Comparison of ENCODE assay signal across 16 mouse cellular contexts in the genomic region with DNA sequence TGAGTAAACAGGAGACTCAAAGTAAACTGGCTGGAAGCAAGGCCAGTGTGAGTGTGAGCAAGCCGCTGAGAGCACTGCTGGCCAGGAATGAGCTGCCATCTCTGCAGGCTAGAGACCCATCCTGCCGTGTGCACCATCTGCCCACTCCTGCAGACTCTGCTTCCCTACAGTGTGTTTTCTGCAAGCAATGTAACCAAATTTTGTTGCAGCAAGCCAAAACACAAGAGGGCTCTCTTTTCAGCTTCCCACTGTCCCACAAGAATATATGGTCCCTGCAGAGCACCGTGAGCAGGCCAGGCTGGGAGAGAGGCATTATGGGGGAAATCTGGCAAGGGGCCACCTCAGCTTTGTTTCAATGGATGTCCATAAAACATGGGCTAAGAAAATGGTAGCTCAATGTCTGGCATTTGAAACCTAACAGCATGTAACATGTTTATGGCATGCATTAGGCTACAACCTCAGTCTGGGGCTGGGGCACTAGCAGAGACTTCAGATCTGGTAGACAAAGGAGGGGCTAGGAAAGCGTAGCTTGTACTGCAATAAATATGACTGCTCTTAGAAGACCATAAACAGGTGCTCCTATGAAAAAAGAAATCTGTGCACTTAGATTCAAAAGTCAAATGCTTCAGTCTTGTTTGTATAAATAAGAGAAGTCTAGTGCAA.
DNase-seq lines count a peak whose midpoint lies in the region; ATAC-seq lines count a peak whose summit lies in the region.
"Had no signal": no experiment of that assay in that cellular context is flagged by ENCODE, and none has a peak within 500 bp of the region (broad histone marks: within the 10 kb centered on the region; RNA-seq: fewer than 3 reads in every experiment).

No protein-coding gene starts in this region.

- intact Hi-C loops in gastrocnemius, postnatal 14 days (cut with DNase I; ENCODE audit: low total_unique reads), result no loop called here

- H3K9me3 ChIP-seq in hindbrain, embryonic 15.5 days, result no peaks in the 10 kb centered on the region
- H3K9me3 ChIP-seq in hindbrain, embryonic 13.5 days, result no peaks in the 10 kb centered on the region
- H3K9me3 ChIP-seq in liver, embryonic 12.5 days (replicated peaks), result no peaks in the 10 kb centered on the region
- H3K9me3 ChIP-seq: heart, embryonic 13.5 days; liver, embryonic 13.5 days; midbrain, embryonic 12.5 days had no signal

- no peak overlapping the region for H3K4me2 ChIP-seq in hindbrain, embryonic 15.5 days
- no peak overlapping the region for H3K4me2 ChIP-seq in hindbrain, embryonic 13.5 days
- H3K4me2 ChIP-seq in liver, embryonic 12.5 days, result no peak overlapping the region
- H3K4me2 ChIP-seq: heart, embryonic 13.5 days; liver, embryonic 13.5 days; midbrain, embryonic 12.5 days had no signal

- no peak overlapping the region for H3K9ac ChIP-seq in hindbrain, embryonic 15.5 days
- H3K9ac ChIP-seq in hindbrain, embryonic 13.5 days, result no peak overlapping the region
- H3K9ac ChIP-seq in liver, embryonic 12.5 days, result no peak overlapping the region
- H3K9ac ChIP-seq: heart, embryonic 13.5 days; liver, embryonic 13.5 days; midbrain, embryonic 12.5 days had no signal

- DNase-seq in adrenal gland, adult 2 months, result peak; percentile 53
- DNase-seq in adrenal gland, adult 8-10 months, result no peak
- peak; percentile 85 to 86 for DNase-seq in cerebellum, postnatal 36 days
- no peak for DNase-seq in gastrocnemius, postnatal 14 days
- DNase-seq: kidney, postnatal 14 days; liver, embryonic 13.5 days; lung, postnatal 36 days; right cerebral cortex, postnatal 25 days; thymus, postnatal 14 days had no signal

- peak overlapping the region; percentile 48; the same call in 1 of the 2 replicates for H3K27ac ChIP-seq in hindbrain, embryonic 15.5 days (replicated peaks)
- no peak overlapping the region for H3K27ac ChIP-seq in hindbrain, embryonic 13.5 days
- H3K27ac ChIP-seq in liver, embryonic 12.5 days, result no peak overlapping the region
- H3K27ac ChIP-seq: heart, embryonic 13.5 days; left cerebral cortex, adult 2 months; liver, embryonic 13.5 days; midbrain, embryonic 12.5 days had no signal

- H3K4me1 ChIP-seq in hindbrain, embryonic 15.5 days (replicated peaks), result peaks cover 10% of the 10 kb centered on the region
- peaks cover 17% of the 10 kb centered on the region for H3K4me1 ChIP-seq in hindbrain, embryonic 13.5 days (replicated peaks)
- H3K4me1 ChIP-seq in liver, embryonic 12.5 days, result no peaks in the 10 kb centered on the region
- H3K4me1 ChIP-seq: heart, embryonic 13.5 days; liver, embryonic 13.5 days had no signal

- no peak overlapping the region for H3K4me3 ChIP-seq in hindbrain, embryonic 15.5 days
- H3K4me3 ChIP-seq in hindbrain, embryonic 13.5 days, result no peak overlapping the region
- H3K4me3 ChIP-seq in liver, embryonic 12.5 days, result no peak overlapping the region
- H3K4me3 ChIP-seq: heart, embryonic 13.5 days; left cerebral cortex, adult 2 months; liver, embryonic 13.5 days; midbrain, embryonic 12.5 days had no signal

- peak; percentile 49; the same call in 1 of the 2 replicates for ATAC-seq in hindbrain, embryonic 15.5 days (ENCODE audit: low FRiP score, low read depth)
- no peak for ATAC-seq in hindbrain, embryonic 13.5 days (ENCODE audit: low FRiP score)
- peak; percentile 97 for ATAC-seq in cerebellum, adult (ENCODE audit: insufficient number of reproducible peaks, low FRiP score, low TSS enrichment)
- ATAC-seq in liver, embryonic 12.5 days, result no peak

- H3K27me3 ChIP-seq in hindbrain, embryonic 15.5 days, result no peaks in the 10 kb centered on the region
- 0 out of 2 replicates have a peak, but pooled peaks cover 3% of the 10 kb centered on the region for H3K27me3 ChIP-seq in hindbrain, embryonic 13.5 days
- H3K27me3 ChIP-seq in liver, embryonic 12.5 days (replicated peaks), result 0 out of 2 replicates have a peak, but pooled peaks cover 4% of the 10 kb centered on the region
- H3K27me3 ChIP-seq: heart, embryonic 13.5 days; liver, embryonic 13.5 days; midbrain, embryonic 12.5 days had no signal

- H3K36me3 ChIP-seq in hindbrain, embryonic 15.5 days, result no peaks in the 10 kb centered on the region
- no peaks in the 10 kb centered on the region for H3K36me3 ChIP-seq in hindbrain, embryonic 13.5 days
- no peaks in the 10 kb centered on the region for H3K36me3 ChIP-seq in liver, embryonic 12.5 days
- H3K36me3 ChIP-seq: heart, embryonic 13.5 days; liver, embryonic 13.5 days; midbrain, embryonic 12.5 days had no signal

- 46% methylated on average over 4 of the region's 4 CpGs for WGBS in hindbrain, embryonic 15.5 days
- 48% methylated on average over 4 of the region's 4 CpGs for WGBS in hindbrain, embryonic 13.5 days
- 64% methylated on average over 4 of the region's 4 CpGs for WGBS in liver, embryonic 12.5 days (ENCODE audit: insufficient replicate concordance)

Comparison
In these comparisons a context has a peak if more than half of its experiments do, and no peak if none do; other contexts are left out.
1. DNase-seq: peak in adrenal gland, adult 2 months (single experiment) and cerebellum, postnatal 36 days (2 of 2); none in adrenal gland, adult 8-10 months (single experiment) and gastrocnemius, postnatal 14 days (single experiment).
2. ATAC-seq: peak in hindbrain, embryonic 15.5 days (single experiment) and cerebellum, adult (single experiment); none in hindbrain, embryonic 13.5 days (single experiment) and liver, embryonic 12.5 days (single experiment).